Mouse (Mus musculus): ENCODE data around the gene Igtp.
"Not testable (repeated sequence)": the region's sequence is repeated elsewhere in the genome, so short reads cannot be mapped to it uniquely, and the experiment has no call there.

Igtp gene

GRCm38 (mm10) chr11:58199229-58200037, at the start of gene Igtp, which contains the start of gene Irgm2:
Igtp (plus strand) TSS chr11:58199556.
Irgm2 (plus strand) TSS chr11:58199618.
- peak; percentile 20 to 36 for DNase-seq (ENCODE audit: low spot score in 2 of 2)

DNA sequence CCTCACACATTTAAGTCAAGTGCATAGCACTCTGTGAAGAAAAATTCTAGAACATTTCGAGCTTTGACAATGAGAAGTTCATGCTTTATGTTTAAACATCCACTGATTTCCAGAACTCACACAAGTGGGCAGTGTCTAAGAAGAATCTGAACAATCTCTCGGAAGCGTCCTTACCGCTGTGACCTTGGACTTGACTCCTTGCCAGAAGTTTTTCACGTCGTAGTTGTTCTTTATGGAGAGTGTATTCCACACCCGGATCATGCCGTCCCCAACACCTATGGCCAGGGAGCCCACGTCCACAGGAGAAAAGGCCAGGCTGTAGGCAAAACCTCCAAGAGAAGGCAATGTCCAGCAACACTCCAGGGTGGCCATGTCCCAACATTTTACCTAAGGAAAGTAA, 43.9 kb upstream of the Igtp start:
- DNase-seq (ENCODE audit: low spot score in 2 of 2), result no peak

GRCm38 (mm10) chr11:58156871-58157270, 42.5 kb upstream of the Igtp start:
- DNase-seq (ENCODE audit: low spot score in 2 of 2), result no peak

DNA sequence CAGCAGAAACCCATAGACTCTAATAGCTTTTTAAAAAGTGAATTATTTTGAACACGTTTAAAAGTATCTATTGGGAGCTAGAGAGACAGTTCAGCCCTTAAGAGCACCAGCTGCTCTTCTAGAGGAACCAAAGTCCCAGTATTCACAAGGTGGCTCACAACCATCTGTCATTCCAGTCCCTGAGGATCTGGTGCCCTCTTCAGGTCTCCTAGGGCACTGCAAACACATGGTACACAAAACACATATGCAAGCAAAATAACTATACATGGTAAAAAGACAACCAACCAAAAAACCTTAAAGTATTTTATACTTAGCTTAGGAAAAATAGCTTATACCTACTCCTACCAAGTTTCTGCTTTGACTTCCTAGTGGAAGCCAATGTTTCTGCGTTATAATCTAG, 34.3 kb upstream of the Igtp start:
- DNase-seq (ENCODE audit: low spot score in 2 of 2), result no peak

GRCm38 (mm10) chr11:58167822-58168166, 31.6 kb upstream of the Igtp start:
- no peak for DNase-seq (ENCODE audit: low spot score in 2 of 2)

- DNase-seq (ENCODE audit: low spot score in 2 of 2), result peak; percentile 67 to 75
These were observed 31.0 kb upstream of the Igtp start, which contains the start of gene Gemin5 for GRCm38 (mm10) chr11:58168167-58168915. Gemin5 (minus strand) TSS chr11:58168539.

- DNase-seq (ENCODE audit: low spot score in 2 of 2), result no peak
These were observed 29.7 kb upstream of the Igtp start for GRCm38 (mm10) chr11:58169666-58170065.

DNA sequence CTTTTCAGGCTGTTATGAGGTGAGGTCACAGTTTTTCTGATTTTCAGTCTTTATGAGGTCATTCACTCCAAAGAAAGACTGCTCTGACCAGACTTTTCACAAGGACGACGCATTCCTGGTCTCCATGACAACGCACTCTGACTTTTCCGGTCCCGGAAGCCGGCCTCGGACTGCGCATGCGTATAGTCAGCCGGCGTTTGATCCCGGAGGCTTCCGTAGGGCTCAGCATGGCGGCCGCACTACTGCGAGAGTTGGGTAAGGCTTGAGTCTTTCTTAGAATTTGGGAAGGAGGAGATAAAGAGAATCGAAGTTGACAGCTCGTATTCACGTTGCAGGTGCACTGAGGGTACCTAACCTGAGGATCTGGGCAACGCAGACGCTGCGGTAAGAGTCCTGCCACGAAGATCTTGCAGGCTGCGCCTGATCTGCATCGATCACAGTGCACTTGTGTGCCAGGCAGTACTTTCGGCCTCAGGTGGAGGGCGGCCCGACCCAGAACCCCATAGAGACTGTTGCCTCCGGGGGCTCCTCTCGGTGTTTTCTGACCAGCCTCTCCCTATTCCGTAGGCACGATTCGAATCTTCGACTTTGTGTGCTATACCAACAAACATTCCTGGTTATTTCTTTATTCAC, 27.8 kb upstream of the Igtp start, which contains the start of gene Mrpl22:
Mrpl22 (plus strand) TSS at position 203 of the 633 bp plus-strand sequence.
- peak; percentile 95 for DNase-seq (ENCODE audit: low spot score in 2 of 2)

- DNase-seq (ENCODE audit: low spot score in 2 of 2), result peak; percentile 53 to 76
These were observed 19.8 kb upstream of the Igtp start for GRCm38 (mm10) chr11:58179563-58179962.

DNA sequence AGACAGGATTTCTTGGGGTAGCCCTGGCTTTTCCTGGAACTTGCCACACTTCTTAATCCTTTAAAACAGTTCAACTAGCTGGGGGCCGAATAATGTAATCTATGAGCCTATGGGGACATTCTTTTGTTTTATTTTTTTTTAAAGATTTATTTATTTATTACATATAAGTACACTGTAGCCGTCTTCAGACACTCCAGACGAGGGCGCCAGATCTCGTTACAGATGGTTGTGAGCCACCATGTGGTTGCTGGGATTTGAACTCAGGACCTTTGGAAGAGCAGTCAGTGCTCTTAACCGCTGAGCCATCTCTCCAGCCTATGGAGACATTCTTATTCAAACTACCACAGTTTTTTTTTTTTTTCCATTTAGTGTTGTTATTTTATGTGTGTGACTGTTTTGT, 19.4 kb upstream of the Igtp start:
- DNase-seq (ENCODE audit: low spot score in 2 of 2), result not testable (repeated sequence)

GRCm38 (mm10) chr11:58180756-58181155, 18.6 kb upstream of the Igtp start:
- DNase-seq (ENCODE audit: low spot score in 2 of 2), result no peak

DNA sequence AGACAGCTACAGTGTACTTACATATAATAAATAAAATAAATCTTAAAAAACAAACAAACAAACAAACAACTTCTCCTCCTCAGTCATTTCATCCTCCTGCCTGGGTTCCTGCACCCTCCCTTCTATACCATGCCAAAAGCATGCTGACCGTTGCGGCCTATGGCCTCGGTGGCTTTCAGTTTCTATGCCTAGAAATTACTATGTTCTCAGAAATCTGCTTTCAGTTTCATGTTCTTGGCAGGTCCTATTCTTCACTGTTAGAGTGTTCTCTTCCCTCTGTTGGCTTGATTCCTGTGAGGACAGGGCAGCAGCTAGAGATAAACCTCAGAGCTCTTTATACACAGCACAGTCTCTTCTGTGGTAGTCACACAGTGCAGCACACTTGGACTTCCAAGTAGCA, 15.8 kb upstream of the Igtp start:
- DNase-seq (ENCODE audit: low spot score in 2 of 2), result no peak

DNA sequence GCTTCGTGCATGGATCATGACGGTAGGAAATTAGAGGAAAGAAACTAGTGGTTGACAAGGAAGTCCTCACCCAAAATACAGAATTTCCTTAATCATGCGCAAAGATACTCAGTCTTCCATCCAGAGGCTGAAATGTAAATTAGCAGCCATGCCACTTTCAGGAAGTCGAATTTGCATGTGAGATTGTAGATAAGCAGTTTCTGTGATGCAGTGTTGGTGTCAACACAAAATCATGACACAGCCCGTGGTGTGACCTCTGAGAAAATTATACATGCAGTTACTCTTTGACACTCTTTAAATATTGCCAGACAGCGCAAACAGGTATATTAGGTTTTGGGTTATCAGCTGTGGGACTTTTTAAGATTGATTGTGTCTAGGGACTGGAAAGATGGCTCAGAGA, 9.7 kb upstream of the Igtp start:
- no peak for DNase-seq (ENCODE audit: low spot score in 2 of 2)

DNA sequence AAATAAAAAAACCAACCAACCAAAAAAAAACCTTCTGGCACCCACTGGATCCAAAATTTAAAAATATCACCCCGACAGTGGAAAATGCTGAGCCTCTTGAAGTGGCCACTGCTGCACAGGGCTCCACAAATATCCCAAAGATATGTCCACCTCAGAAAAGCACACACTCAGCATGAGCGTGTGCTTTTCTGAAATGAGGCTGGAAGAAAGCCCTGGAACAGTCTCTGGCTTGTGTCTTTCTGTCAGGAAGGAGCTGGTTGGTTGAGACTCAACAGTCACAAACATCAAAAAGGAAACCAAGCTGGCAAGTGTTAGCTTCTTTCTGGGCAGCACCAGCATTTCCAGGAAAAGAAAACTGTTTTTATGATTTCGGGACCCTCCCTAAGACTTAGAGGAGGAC, 6.0 kb upstream of the Igtp start:
- no peak for DNase-seq (ENCODE audit: low spot score in 2 of 2)

DNA sequence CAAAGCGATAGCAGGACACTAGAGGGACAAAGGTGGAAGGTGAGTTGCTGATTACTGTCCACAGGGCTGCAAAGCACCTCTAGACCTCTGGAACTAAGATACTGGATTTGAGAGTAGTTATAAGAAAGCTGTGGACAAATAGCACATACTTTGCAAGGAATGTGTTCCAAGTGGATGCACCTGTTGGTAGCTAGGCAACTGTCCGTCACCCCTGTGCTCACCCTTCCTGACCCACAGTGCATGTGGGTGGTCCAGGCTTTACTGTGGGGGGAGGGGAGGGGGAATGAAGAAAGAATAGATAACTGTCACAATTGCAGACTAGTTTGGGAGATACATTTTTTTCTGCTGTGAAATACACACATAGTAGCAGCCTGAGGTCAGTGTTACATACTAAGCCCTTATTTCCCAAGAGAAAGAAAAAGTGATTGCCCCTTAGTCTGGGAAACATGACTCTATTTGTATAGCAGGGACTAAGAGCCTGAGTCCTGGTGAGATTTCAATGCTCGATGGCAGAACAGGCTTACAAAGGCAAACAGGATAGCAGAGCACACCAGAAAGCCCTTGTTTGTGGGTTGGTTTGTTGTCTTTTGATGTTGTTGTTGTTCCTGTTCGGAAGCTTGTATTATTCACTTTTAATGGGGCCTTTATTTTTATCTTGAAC, 5.4 kb upstream of the Igtp start:
- no peak for DNase-seq (ENCODE audit: low spot score in 2 of 2)

DNA sequence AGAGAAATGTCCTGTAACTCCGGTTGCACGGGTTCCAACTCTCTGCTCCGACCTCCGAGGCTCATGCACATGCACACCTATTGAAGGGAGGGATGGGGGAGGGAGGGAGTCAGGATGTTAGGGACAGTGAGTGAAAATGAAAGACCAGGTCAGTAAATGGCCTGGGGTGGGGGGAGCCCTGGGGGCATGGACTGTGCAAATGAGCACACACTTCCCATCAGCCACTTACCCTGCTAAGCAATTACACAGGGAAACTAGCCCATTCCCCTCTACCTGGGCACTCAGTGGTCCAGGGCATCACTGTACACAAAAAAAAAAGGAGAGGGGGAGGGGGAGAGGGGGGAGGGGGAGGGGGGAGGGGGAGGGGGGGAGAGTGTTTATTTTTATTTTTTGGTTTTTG, 693 bp upstream of the Igtp start:
- DNase-seq (ENCODE audit: low spot score in 2 of 2), result no peak

- no peak for DNase-seq (ENCODE audit: low spot score in 2 of 2)
These were observed 870 bp downstream of the Igtp start for GRCm38 (mm10) chr11:58200226-58200625.

- no peak for DNase-seq (ENCODE audit: low spot score in 2 of 2)
These were observed 1.7 kb downstream of the Igtp start for GRCm38 (mm10) chr11:58201052-58201451.

DNA sequence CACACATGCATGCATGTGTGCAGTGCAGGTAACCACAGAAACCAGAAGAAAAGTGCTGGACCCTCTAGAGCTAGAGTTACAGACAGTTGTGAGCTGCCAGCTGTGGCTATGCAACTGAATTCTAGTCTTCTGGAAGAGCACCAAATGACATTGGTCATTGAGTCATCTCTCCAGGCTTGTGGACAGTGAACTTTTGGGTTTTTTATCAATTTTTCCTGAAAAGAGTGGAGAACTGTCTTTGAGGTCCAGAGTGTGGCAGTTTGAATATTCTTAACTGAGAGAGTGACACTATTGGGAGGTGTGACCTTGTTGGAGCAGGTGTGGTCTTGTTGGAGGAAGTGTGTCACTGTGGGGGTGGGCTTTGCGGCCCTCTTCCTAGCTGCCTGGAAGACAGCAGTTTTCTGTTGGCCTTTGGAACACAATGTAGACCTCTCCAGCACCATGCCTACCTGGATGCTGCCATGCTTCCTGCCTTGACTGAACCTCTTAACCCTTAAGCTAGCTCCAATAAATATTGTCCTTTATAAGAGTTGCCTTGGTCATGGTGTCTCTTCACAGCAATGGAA, 11.0 kb downstream of the Igtp start:
- no peak for DNase-seq (ENCODE audit: low spot score in 2 of 2)

DNA sequence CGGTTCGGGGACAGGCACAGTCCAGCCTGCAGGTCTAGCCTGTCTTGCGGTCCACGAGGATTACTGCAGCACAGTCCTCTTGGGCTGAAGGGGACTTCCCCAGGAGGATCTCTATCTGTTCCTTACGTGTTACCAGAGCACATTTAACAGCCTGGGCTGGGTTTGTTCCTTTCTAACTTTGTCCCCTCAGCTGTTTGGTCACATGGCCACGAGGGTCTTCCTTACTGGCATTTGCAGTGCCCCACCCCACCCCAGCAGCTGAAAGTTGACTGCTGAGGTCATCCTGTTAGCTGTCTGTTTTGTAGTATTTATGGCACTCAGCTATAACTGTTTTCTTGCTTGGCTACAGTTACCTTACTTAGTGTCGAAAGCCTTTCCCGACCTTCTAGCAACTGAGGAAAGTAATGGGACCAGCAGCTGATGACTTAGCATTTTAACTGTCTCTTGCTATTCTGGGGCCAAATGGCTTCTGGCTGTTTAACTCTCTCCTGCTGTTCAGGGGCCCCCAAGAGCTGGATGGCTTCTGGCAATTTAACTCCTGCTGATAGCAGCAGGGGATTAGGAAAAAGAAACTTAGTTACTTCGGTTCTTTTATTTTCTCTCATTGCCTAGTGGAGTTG, 11.8 kb downstream of the Igtp start:
- DNase-seq (ENCODE audit: low spot score in 2 of 2), result no peak

- DNase-seq (ENCODE audit: low spot score in 2 of 2), result no peak
These were observed 12.3 kb downstream of the Igtp start for GRCm38 (mm10) chr11:58211682-58212067.

All from frontal cortex, postnatal 25 days (tissue).